Mouse (Mus musculus) forebrain, embryonic 11.5 days (tissue): ENCODE data around the gene Iqschfp. TPM values are rescaled to one million over a fixed set of nuclear protein-coding genes. Genes with fewer than 3 reads are reported as not detected.

ENCODE experiments used
- ATAC-seq: fragments of 200-750 bp; cut with Nextera tagmentation; replicated peaks from 2 replicates; pipeline ENCODE4 v1.8.0; 2017; ENCODE audit warnings: moderate TSS enrichment; ENCODE audit not compliant: low FRiP score
- DNase-seq: peaks from one replicate; pipeline ENCODE4 v3.0.0-alpha.2; 2017; ENCODE audit warnings: low spot score
- H3K27ac ChIP-seq: fragments of 300-500 bp; sonication (generic); 2 replicates; pipeline ENCODE4 v1.5.1; 2014; ENCODE audit warnings: low read depth, low read length
- H3K27me3 ChIP-seq: fragments of 300-500 bp; sonication (generic); 2 replicates; pipeline ENCODE4 v1.6.1; 2014; ENCODE audit warnings: mild to moderate bottlenecking, low read length, mixed read lengths; ENCODE audit not compliant: control insufficient read depth, insufficient read depth
- H3K36me3 ChIP-seq: fragments of 300-500 bp; sonication (generic); 2 replicates; pipeline ENCODE4 v1.6.1; 2014; ENCODE audit warnings: mild to moderate bottlenecking, low read length, moderate library complexity, mixed read lengths; ENCODE audit not compliant: control insufficient read depth, insufficient read depth
- H3K4me1 ChIP-seq: fragments of 300-500 bp; sonication (generic); replicated peaks from 2 replicates; pipeline ENCODE4 v1.6.1; 2014; ENCODE audit warnings: low read length, mixed read lengths; ENCODE audit not compliant: control insufficient read depth, insufficient read depth
- H3K4me2 ChIP-seq: fragments of 300-500 bp; sonication (generic); 2 replicates; pipeline ENCODE4 v1.6.1; 2014; ENCODE audit warnings: low read depth, mild to moderate bottlenecking, low read length, moderate library complexity, mixed read lengths; ENCODE audit not compliant: severe bottlenecking
- H3K4me3 ChIP-seq: fragments of 300-500 bp; sonication (generic); 2 replicates; pipeline ENCODE4 v1.5.1; 2014; ENCODE audit warnings: low read depth, low read length
- H3K9ac ChIP-seq: fragments of 300-500 bp; sonication (generic); 2 replicates; pipeline ENCODE4 v1.6.1; 2014; ENCODE audit warnings: low read length
- H3K9me3 ChIP-seq: fragments of 300-500 bp; sonication (generic); 2 replicates; pipeline ENCODE4 v1.6.1; 2016; ENCODE audit warnings: low read length, mixed read lengths; ENCODE audit not compliant: control insufficient read depth
- WGBS: fragments of 180-500 bp; shearing (Covaris S2); extraction: QIAGEN DNeasy Blood & Tissue Kit; methylation state at CpG from one replicate; pipeline ENCODE4 v1.1.7; 2014; 5-methylcytosine and 5-hydroxymethylcytosine counted together
- polyA plus RNA-seq: library from polyadenylated mRNA; unstranded; fragments of >200 nt; fragmentation: Nextera tagmentation; extraction: Ambion mirVana; gene quantifications from 2 replicates; pipeline ENCODE4 v1.2.1, GENCODE M21; 2014

The Iqschfp gene
- polyA plus RNA-seq, 1 experiment from 2014 or later: 1.3 TPM

DNA sequence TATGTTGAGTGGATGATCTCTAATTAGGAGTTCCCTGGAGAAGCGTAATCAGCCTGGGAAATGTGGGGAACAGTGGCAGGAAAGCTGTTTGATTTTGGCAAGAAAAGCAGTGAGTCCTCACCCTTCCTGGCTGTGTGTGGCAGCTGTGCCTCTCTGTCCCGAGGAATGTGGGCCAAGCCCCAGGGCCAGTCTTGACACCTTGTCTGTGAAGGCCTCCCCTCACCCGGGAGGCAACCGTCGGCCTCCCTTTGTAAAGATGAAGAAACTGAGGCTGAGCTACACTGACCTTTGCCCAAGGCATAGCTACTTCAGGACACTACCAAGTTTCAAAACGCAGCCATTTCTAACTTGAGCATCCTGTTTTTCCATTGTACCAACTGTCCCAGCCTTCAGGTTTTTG lies 653.9 kb downstream of the Iqschfp start:
- Histone ChIP-seq H3K27me3 (no peaks in the 10 kb centered on the region), H3K9me3 (no peaks in the 10 kb centered on the region), H3K27ac (no peak overlapping the region), H3K4me1 (peaks cover 7% of the 10 kb centered on the region; the same call in 1 of the 2 replicates), H3K9ac (no peak overlapping the region), H3K36me3 (no peaks in the 10 kb centered on the region), H3K4me2 (no peak overlapping the region), H3K4me3 (no peak overlapping the region)
- 36% methylated on average over 6 of the region's 6 CpGs for WGBS
- DNase-seq: no peak
- no peak for ATAC-seq

DNA sequence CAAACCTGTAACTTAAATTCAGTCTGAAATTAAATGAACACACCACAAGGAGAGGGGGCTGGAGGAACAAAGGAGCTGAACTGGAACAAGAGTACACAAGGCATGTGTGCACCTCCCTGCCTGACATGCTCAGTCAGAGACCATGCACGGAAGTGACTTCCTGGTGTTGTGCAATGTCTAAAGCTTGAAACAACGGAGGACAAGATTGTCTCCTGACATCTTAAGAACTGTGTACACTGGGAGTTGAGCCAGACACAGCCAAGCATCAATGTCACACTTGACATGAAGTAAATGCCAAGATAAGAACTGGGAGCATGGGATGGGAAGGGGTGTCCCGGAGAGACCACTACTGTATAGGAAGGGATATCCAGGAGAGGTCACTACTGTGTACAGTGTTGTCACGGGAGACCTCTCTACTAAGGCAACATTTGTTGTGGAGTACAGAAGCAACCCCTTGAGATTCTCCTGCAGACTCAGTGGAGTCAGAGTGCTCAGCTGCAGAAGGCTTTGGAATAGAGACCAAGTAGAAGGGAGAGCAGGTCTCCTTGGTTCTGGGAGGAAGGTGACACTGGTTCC lies 663.1 kb downstream of the Iqschfp start:
- Histone ChIP-seq H3K36me3 (no peaks in the 10 kb centered on the region), H3K27me3 (no peaks in the 10 kb centered on the region), H3K4me2 (no peak overlapping the region), H3K27ac (no peak overlapping the region), H3K4me3 (no peak overlapping the region), H3K9ac (no peak overlapping the region), H3K4me1 (no peaks in the 10 kb centered on the region), H3K9me3 (no peaks in the 10 kb centered on the region)
- DNase-seq (no peak), ATAC-seq (no peak)
- WGBS: 86% methylated on average over 4 of the region's 4 CpGs

DNA sequence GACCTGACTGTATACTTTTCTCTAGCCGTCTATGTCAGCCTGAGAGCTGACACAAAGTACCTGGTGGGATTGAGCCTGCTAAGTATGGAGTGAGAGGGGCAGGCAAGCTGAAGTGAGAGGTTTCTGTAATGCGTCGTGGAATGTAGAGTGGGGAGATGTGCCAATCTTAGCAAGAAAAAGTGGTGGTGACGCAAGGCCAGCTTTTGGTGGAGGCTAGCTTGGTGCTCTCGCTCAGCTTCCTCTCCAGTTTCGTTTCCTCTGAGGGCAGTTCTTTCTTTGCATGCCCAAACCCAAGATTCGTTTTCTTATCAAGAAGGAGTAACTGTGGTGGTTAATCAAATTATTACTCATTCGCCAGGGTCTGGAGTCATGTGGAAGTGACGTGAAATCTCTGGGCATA lies 664.9 kb downstream of the Iqschfp start:
- 94% methylated on average over 9 of the region's 9 CpGs for WGBS
- Histone ChIP-seq H3K36me3 (no peaks in the 10 kb centered on the region), H3K4me3 (no peak overlapping the region), H3K27me3 (no peaks in the 10 kb centered on the region), H3K4me2 (no peak overlapping the region), H3K9me3 (no peaks in the 10 kb centered on the region), H3K9ac (no peak overlapping the region), H3K27ac (no peak overlapping the region), H3K4me1 (no peaks in the 10 kb centered on the region)
- DNase-seq: no peak
- no peak for ATAC-seq

DNA sequence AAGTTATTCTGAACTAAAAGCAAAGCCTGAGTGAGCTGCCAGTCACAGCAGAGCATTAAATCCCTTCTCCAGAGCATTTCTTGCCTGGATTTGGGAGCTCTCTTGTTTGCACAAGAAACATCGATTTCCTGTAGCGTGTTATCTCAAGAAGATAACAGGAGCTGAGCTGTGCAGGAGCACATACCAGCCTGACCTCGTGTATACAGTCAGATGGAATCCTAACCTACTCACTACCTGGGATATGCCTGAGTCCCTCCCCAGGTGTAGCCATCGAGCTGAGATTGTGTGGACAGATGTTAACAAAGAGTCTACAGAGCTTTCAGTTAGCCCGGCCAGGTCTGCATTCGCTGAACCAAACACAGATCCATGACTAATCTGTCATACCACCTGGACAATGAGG lies 666.7 kb downstream of the Iqschfp start:
- ATAC-seq (no peak), DNase-seq (no peak)
- WGBS: 85% methylated on average over 6 of the region's 6 CpGs
- Histone ChIP-seq H3K27me3 (no peaks in the 10 kb centered on the region), H3K4me3 (no peak overlapping the region), H3K36me3 (no peaks in the 10 kb centered on the region), H3K9ac (no peak overlapping the region), H3K4me1 (no peaks in the 10 kb centered on the region), H3K27ac (no peak overlapping the region), H3K4me2 (no peak overlapping the region), H3K9me3 (no peaks in the 10 kb centered on the region)

DNA sequence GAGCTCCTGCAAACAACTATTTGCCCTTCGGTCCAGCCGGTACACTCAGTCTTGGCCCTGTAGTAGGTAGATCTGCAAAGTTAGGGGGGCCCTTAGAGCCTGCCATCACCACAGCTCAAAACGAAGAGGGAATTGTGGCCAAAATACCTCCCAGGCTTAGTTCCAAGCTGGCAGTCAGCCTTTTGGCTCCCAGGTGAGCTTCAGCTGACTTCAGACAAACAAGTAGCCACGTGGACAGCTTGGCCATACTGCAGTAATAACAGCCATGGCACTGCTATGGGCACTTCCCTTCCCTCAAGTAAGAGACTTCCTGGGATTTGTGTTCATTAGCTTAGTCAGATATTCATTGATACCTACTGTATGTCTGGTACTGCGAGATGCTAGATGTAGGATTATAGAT lies 668.0 kb downstream of the Iqschfp start:
- 86% methylated on average over 5 of the region's 5 CpGs for WGBS
- DNase-seq (no peak), ATAC-seq (no peak)

DNA sequence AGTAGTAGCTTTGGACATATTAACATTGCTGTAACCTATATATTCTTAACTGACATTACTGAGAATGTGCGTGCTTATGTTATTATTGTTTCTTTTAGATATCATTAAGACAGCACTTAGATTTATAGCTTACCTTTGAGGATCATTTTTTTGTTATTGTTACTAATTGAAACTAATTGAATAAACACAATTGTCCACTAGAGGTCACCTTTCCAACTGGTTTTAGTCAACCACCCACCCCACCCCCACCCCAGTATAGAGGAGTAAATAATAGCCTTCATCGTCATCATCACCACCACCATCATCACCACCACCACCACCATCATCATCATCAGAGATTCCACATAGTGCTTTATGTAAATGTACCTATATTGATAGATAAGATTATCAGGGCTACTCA lies 670.8 kb downstream of the Iqschfp start:
- Histone ChIP-seq H3K4me3 (no peak overlapping the region), H3K27ac (no peak overlapping the region), H3K36me3 (no peaks in the 10 kb centered on the region), H3K9ac (no peak overlapping the region), H3K4me1 (peaks cover 2% of the 10 kb centered on the region; the same call in 1 of the 2 replicates), H3K4me2 (no peak overlapping the region), H3K27me3 (no peaks in the 10 kb centered on the region), H3K9me3 (no peaks in the 10 kb centered on the region)
- DNase-seq: no peak
- 72% methylated on average over 2 of the region's 2 CpGs for WGBS
- ATAC-seq: no peak

More for the DNA sequence above, 668.0 kb downstream of the Iqschfp start:
- H3K4me2 ChIP-seq: no peak overlapping the region
- H3K27ac ChIP-seq: no peak overlapping the region
- no peaks in the 10 kb centered on the region for H3K4me1 ChIP-seq
- H3K36me3 ChIP-seq: no peaks in the 10 kb centered on the region
- no peaks in the 10 kb centered on the region for H3K27me3 ChIP-seq
- no peak overlapping the region for H3K4me3 ChIP-seq
- H3K9ac ChIP-seq: no peak overlapping the region
- H3K9me3 ChIP-seq: no peaks in the 10 kb centered on the region

DNA sequence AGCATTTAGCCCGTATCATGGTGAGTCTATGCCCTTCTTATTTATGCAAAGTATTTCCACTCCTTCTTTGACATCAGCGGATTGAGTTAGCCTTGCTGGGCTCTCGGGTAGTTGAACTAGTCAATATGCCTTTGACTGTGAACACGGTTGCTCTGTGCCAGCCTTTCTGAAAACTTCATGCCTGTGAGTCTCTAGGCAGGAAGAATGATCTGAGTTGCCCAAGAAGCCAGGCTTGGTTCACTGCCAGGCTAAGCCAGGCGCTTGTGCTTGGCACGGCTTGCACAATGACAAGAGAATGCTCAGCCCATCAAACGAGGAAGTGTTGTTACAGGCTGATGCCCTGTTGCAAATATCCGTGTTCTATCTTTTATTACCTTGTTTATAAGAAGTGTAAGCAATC lies 671.9 kb downstream of the Iqschfp start:
- no peak overlapping the region for H3K4me3 ChIP-seq
- no peak overlapping the region for H3K4me2 ChIP-seq
- 86% methylated on average over 8 of the region's 8 CpGs for WGBS
- H3K4me1 ChIP-seq: peaks cover 2% of the 10 kb centered on the region; the same call in 1 of the 2 replicates
- H3K36me3 ChIP-seq: no peaks in the 10 kb centered on the region
- no peak overlapping the region for H3K27ac ChIP-seq
- no peaks in the 10 kb centered on the region for H3K9me3 ChIP-seq
- no peak overlapping the region for H3K9ac ChIP-seq
- H3K27me3 ChIP-seq: no peaks in the 10 kb centered on the region
- DNase-seq (no peak), ATAC-seq (no peak)

DNA sequence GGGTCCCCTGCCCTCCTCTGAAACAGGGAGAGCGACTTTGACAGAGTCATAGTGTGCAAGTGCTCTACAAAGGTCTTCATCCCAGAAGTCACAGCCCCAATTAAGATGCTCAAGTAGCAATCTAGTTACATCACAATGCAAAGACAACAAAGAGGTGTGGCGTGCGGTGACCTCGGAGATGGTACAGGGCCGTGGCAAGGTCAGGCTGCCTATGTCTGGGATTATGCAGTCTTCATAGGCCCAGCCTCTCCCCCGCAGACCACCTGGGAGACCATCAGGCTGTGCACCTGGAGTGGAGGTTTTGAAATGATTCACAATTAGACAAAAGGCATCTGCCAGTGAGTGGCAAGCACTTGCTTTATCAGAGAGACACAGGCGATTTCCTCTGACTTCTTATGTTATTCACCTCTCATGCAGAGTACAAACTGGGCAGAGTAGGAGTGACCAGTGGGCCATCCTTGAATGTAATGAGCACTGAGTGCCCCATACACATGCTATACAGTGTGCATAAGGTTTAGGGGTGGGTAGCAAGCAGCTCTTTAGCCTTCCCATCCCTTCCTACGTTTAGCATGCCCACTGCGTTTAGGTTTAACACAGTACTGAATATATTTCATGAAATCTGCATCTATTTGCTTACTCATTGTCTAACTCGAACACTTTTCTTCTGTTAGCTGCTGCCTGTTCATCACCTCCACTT lies 673.1 kb downstream of the Iqschfp start:
- ATAC-seq: no peak
- no peak overlapping the region for H3K4me3 ChIP-seq
- WGBS: 58% methylated on average over 10 of the region's 10 CpGs

DNA sequence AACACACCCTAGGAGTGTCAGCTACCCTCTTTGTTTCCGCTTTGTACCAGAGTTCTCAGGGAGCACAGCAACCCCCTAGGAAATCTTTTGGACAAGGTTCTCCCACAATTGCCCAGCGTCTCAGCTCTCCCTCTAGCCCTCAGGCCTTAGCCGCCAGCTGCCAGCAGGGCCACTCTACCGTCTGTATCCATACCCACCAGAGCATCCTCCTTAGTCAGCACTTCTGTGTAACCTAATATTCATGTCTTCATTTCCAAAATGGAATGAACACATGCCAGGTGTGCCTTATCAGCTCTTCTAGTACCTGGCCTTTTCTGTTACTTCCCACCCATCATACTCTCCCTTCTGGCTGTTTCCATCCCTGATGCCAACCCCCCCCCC lies 673.6 kb downstream of the Iqschfp start:
- Histone ChIP-seq H3K9me3 (no peaks in the 10 kb centered on the region), H3K27ac (no peak overlapping the region)
- WGBS: 56% methylated on average over 4 of the region's 4 CpGs

More for the DNA sequence above, 673.1 kb downstream of the Iqschfp start:
- no peak overlapping the region for H3K27ac ChIP-seq
- H3K9me3 ChIP-seq: no peaks in the 10 kb centered on the region
- DNase-seq: no peak
- peaks cover 2% of the 10 kb centered on the region; the same call in 1 of the 2 replicates for H3K4me1 ChIP-seq
- H3K9ac ChIP-seq: no peak overlapping the region
- H3K27me3 ChIP-seq: no peaks in the 10 kb centered on the region
- no peak overlapping the region for H3K4me2 ChIP-seq
- H3K36me3 ChIP-seq: no peaks in the 10 kb centered on the region

More for the DNA sequence above, 673.6 kb downstream of the Iqschfp start:
- ATAC-seq: no peak
- Histone ChIP-seq H3K4me3 (no peak overlapping the region), H3K4me2 (no peak overlapping the region), H3K36me3 (no peaks in the 10 kb centered on the region), H3K9ac (no peak overlapping the region), H3K4me1 (peaks cover 2% of the 10 kb centered on the region; the same call in 1 of the 2 replicates), H3K27me3 (no peaks in the 10 kb centered on the region)
- no peak for DNase-seq
